Mouse (Mus musculus) limb, embryonic 14.5 days (tissue): ENCODE data around the gene Ehmt1. TPM values are rescaled to one million over a fixed set of nuclear protein-coding genes. Genes with fewer than 3 reads are reported as not detected.

ENCODE experiments used
- ATAC-seq: fragments of 200-750 bp; cut with Nextera tagmentation; 2 replicates; pipeline ENCODE4 v1.8.0; 2017; ENCODE audit warnings: low read depth, moderate number of reproducible peaks, moderate TSS enrichment; ENCODE audit not compliant: low FRiP score
- DNase-seq: peaks from one replicate; pipeline ENCODE4 v3.0.0-alpha.2; 2015; ENCODE audit warnings: low spot score
- H3K27ac ChIP-seq: fragments of 300-500 bp; sonication (generic); replicated peaks from 2 replicates; pipeline ENCODE4 v1.5.1; 2014; ENCODE audit warnings: low read depth, mild to moderate bottlenecking, low read length, moderate library complexity, mixed read lengths
- H3K27me3 ChIP-seq: fragments of 300-500 bp; sonication (generic); 2 replicates; pipeline ENCODE4 v1.6.1; 2014; ENCODE audit warnings: low read length, mixed read lengths; ENCODE audit not compliant: control insufficient read depth, insufficient read depth
- H3K36me3 ChIP-seq: fragments of 300-500 bp; sonication (generic); 2 replicates; pipeline ENCODE4 v1.6.1; 2014; ENCODE audit warnings: mild to moderate bottlenecking, low read length, moderate library complexity, mixed read lengths; ENCODE audit not compliant: control insufficient read depth, insufficient read depth
- H3K4me1 ChIP-seq: fragments of 300-500 bp; sonication (generic); 2 replicates; pipeline ENCODE4 v1.6.1; 2014; ENCODE audit warnings: antibody characterized with exemption, low read length, mixed read lengths; ENCODE audit not compliant: control insufficient read depth, insufficient read depth
- H3K4me2 ChIP-seq: fragments of 300-500 bp; sonication (generic); replicated peaks from 2 replicates; pipeline ENCODE4 v1.6.1; 2014; ENCODE audit warnings: low read depth, mild to moderate bottlenecking, low read length, moderate library complexity; ENCODE audit not compliant: severe bottlenecking
- H3K4me3 ChIP-seq: fragments of 300-500 bp; sonication (generic); replicated peaks from 2 replicates; pipeline ENCODE4 v1.5.1; 2014; ENCODE audit warnings: low read length
- H3K9ac ChIP-seq: fragments of 300-500 bp; sonication (generic); 2 replicates; pipeline ENCODE4 v1.6.1; 2014; ENCODE audit warnings: mild to moderate bottlenecking, low read depth, low read length, moderate library complexity; ENCODE audit not compliant: severe bottlenecking
- H3K9me3 ChIP-seq: fragments of 300-500 bp; sonication (generic); 2 replicates; pipeline ENCODE4 v1.6.1; 2016; ENCODE audit warnings: low read length; ENCODE audit not compliant: control insufficient read depth
- POLR2A ChIP-seq: fragments of 200-500 bp; IDR thresholded peaks from 2 replicates; pipeline ENCODE4 v1.8.0; 2012; ENCODE audit warnings: inconsistent platforms, mild to moderate bottlenecking, moderate library complexity, borderline replicate concordance; ENCODE audit not compliant: insufficient read depth, insufficient read length; ENCODE audit errors: extremely low read depth
- WGBS: fragments of 180-500 bp; shearing (Covaris S2); extraction: QIAGEN DNeasy Blood & Tissue Kit; methylation state at CpG from one replicate; pipeline ENCODE4 v1.1.7; 2014; 5-methylcytosine and 5-hydroxymethylcytosine counted together
- polyA plus RNA-seq, 2 experiments: library from polyadenylated mRNA; depleted of rRNA in 1 of 2; stranded (reverse) in 1 of 2; unstranded in 1 of 2; fragments of >200 nt; fragmentation: Nextera tagmentation in 1 of 2; extraction: Ambion mirVana in 1 of 2; gene quantifications; 2 replicates each; pipeline versions ENCODE4 v1.2.1 to v1.2.3; 2012 to 2014

Ehmt1 gene
- polyA plus RNA-seq, 2 experiments, result 74.6 to 98.3 TPM

DNA sequence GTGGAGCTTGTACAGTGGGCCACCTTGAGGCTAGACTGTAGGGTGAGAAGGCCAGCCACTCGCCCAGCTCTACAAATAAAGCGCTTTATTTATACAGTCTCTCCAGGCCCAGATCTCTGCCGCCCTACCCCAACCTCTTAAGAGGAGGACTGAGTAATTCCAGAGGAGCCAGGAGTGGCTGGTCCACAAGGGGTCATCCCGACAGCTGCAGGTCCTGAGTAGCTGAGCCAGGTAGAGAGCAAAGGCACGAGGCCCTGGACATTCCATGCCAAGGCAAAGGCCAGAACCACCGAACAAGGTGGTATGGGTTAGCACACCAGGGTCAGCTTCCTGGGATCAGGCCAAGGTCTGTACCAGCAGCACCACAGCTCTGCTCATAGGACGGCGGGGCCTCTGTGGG is 5.9 kb upstream of the Ehmt1 start:
- no peak for DNase-seq
- Histone ChIP-seq H3K27ac (no peak overlapping the region), H3K9ac (no peak overlapping the region), H3K4me2 (no peak overlapping the region), H3K27me3 (no peaks in the 10 kb centered on the region), H3K4me3 (no peak overlapping the region), H3K9me3 (no peaks in the 10 kb centered on the region), H3K4me1 (no peaks in the 10 kb centered on the region), H3K36me3 (0 out of 2 replicates have a peak, but pooled peaks cover 3% of the 10 kb centered on the region)
- TF ChIP-seq POLR2A, result no peak
- 84% methylated on average over 8 of the region's 8 CpGs for WGBS
- ATAC-seq, result no peak

DNA sequence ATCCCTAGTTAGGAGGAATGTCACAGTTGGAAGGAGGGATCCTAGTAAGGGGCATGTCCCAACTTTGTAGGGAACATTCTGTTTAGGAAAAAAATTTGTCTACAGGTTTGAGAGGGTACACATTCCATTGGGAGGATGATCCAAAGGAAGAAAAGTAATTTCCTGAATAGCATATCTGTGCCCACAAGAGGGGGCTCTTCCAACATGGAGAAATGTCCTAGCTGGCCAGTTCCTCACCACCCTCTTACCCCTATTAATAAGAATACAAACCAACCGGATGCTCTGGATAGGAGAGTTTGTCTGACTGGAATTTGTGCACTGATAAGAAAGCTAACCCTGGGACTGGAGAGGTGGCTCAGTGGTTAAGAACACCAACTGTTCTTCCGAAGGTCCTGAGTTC is 4.1 kb upstream of the Ehmt1 start:
- Histone ChIP-seq H3K27ac (no peak overlapping the region), H3K4me1 (no peaks in the 10 kb centered on the region), H3K27me3 (no peaks in the 10 kb centered on the region), H3K36me3 (0 out of 2 replicates have a peak, but pooled peaks cover 3% of the 10 kb centered on the region), H3K4me3 (no peak overlapping the region), H3K9ac (no peak overlapping the region), H3K9me3 (no peaks in the 10 kb centered on the region), H3K4me2 (no peak overlapping the region)
- WGBS, result 54% methylated on average over 2 of the region's 2 CpGs
- ATAC-seq, result no peak
- DNase-seq, result no peak
- no peak for TF ChIP-seq POLR2A

DNA sequence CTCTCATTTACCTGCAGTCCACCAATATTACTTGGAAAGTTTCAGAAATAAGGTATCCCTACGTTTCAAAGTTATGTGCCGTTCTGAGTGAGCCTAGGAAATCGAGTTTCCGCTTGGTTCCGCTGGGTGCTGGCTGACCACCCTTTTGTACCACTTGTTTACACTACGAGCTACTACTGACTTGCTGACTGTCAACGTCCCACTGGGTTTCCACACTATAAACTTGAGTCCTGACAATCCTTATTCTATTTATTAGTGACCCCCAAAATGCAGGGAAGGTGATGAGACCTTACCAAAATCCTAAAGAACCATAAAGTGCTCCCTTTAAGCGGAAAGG is 393 bp upstream of the Ehmt1 start:
- Histone ChIP-seq H3K4me3 (peak overlapping the region; percentile 97), H3K9me3 (no peaks in the 10 kb centered on the region), H3K27ac (peak overlapping the region; percentile 96; the same call in 1 of the 2 replicates), H3K4me1 (peaks cover 9% of the 10 kb centered on the region), H3K36me3 (no peaks in the 10 kb centered on the region), H3K27me3 (no peaks in the 10 kb centered on the region), H3K4me2 (peak overlapping the region; percentile 61), H3K9ac (peak overlapping the region; percentile 99)
- TF ChIP-seq POLR2A, result no peak
- WGBS, result 8% methylated on average over 8 of the region's 8 CpGs
- DNase-seq, result no peak
- ATAC-seq, result peak; percentile 41

DNA sequence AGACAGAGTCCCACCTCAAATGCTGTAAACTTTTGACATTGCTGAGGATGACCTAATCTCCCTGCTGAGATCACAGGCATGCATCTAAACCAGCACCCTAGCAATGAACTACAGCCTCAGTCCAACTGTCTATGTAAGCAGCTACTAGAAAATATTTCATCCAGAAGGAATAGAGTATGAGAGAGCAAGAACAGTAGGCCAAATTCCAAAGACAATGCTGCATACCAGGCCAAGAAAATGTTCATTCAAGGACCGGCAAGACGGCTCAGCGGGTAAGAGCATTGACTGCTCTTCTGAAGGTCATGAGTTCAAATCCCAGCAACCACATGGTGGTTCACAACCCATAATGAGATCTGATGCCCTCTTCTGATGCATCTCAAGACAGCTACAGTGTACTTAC is 4.7 kb downstream of the Ehmt1 start:
- H3K36me3 ChIP-seq, result 0 out of 2 replicates have a peak, but pooled peaks cover 7% of the 10 kb centered on the region
- H3K4me3 ChIP-seq, result no peak overlapping the region
- no peak overlapping the region for H3K9ac ChIP-seq
- H3K4me2 ChIP-seq, result no peak overlapping the region
- no peak for ATAC-seq
- no peak overlapping the region for H3K27ac ChIP-seq
- DNase-seq, result no peak
- WGBS, result 97% methylated on average over 3 of the region's 3 CpGs
- no peaks in the 10 kb centered on the region for H3K27me3 ChIP-seq
- peaks cover 9% of the 10 kb centered on the region for H3K4me1 ChIP-seq
- no peaks in the 10 kb centered on the region for H3K9me3 ChIP-seq
- TF ChIP-seq POLR2A, result no peak

DNA sequence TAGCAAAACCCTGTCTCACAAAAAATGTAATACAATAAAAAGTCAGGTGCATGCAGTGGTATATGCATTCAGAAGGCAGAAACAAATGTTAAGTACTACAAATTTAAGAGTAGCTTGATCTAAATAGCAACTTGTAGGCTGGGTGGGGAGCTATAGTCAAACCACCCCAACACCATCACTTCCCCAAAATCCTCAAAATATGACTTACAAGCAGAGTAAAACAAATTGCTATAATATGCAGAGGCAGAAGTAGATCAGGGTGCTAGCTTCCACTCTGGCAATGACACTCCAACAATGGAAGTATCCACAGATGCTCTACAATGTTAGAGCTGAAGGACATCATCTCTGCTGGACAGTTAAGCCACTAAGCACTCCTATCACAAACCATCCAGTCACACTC is 6.8 kb downstream of the Ehmt1 start:
- TF ChIP-seq POLR2A, result no peak
- DNase-seq (no peak), ATAC-seq (no peak)
- Histone ChIP-seq H3K4me2 (no peak overlapping the region), H3K27ac (no peak overlapping the region), H3K36me3 (0 out of 2 replicates have a peak, but pooled peaks cover 7% of the 10 kb centered on the region), H3K4me1 (peaks cover 3% of the 10 kb centered on the region), H3K9me3 (no peaks in the 10 kb centered on the region), H3K27me3 (no peaks in the 10 kb centered on the region), H3K4me3 (no peak overlapping the region), H3K9ac (no peak overlapping the region)

DNA sequence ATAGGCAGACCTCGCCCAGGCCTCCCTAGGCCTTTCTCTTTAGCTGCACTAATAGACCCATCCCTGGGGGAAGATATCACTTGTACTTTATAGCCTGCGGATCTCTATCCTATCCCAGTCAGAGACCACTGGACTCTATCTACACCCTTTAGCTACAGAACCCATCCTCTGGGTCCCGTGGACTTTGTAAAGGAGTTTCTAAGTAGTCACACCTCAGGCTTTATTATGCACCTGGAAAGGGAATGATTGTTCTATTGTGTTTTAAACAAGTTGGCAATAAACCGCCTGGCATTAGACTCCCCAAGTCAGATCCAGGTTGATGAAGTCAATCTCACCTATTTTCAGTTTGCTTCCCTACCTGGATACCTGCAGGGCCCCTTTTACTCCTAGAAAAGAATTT is 7.2 kb downstream of the Ehmt1 start:
- Histone ChIP-seq H3K36me3 (0 out of 2 replicates have a peak, but pooled peaks cover 7% of the 10 kb centered on the region), H3K27me3 (no peaks in the 10 kb centered on the region), H3K9ac (no peak overlapping the region), H3K4me2 (no peak overlapping the region), H3K4me3 (no peak overlapping the region), H3K4me1 (no peaks in the 10 kb centered on the region), H3K9me3 (no peaks in the 10 kb centered on the region), H3K27ac (no peak overlapping the region)
- 84% methylated on average over 4 of the region's 4 CpGs for WGBS
- no peak for DNase-seq
- no peak for ATAC-seq
- TF ChIP-seq POLR2A, result no peak
